Mouse (Mus musculus) forebrain, embryonic 11.5 days (tissue): ENCODE results near the gene Wdr45. TPM values are rescaled to one million over a fixed set of nuclear protein-coding genes. Genes with fewer than 3 reads are reported as not detected.
"Not testable (repeated sequence)": the region's sequence is repeated elsewhere in the genome, so short reads cannot be mapped to it uniquely, and the experiment has no call there.

Experiments used
- ATAC-seq: fragments of 200-750 bp; cut with Nextera tagmentation; replicated peaks from 2 replicates; pipeline ENCODE4 v1.8.0; 2017; ENCODE audit warnings: moderate TSS enrichment; ENCODE audit not compliant: low FRiP score
- DNase-seq: peaks from one replicate; pipeline ENCODE4 v3.0.0-alpha.2; 2017; ENCODE audit warnings: low spot score
- H3K27ac ChIP-seq: fragments of 300-500 bp; sonication (generic); 2 replicates; pipeline ENCODE4 v1.5.1; 2014; ENCODE audit warnings: low read depth, low read length
- H3K27me3 ChIP-seq: fragments of 300-500 bp; sonication (generic); 2 replicates; pipeline ENCODE4 v1.6.1; 2014; ENCODE audit warnings: mild to moderate bottlenecking, low read length, mixed read lengths; ENCODE audit not compliant: control insufficient read depth, insufficient read depth
- H3K36me3 ChIP-seq: fragments of 300-500 bp; sonication (generic); 2 replicates; pipeline ENCODE4 v1.6.1; 2014; ENCODE audit warnings: mild to moderate bottlenecking, low read length, moderate library complexity, mixed read lengths; ENCODE audit not compliant: control insufficient read depth, insufficient read depth
- H3K4me1 ChIP-seq: fragments of 300-500 bp; sonication (generic); replicated peaks from 2 replicates; pipeline ENCODE4 v1.6.1; 2014; ENCODE audit warnings: low read length, mixed read lengths; ENCODE audit not compliant: control insufficient read depth, insufficient read depth
- H3K4me2 ChIP-seq: fragments of 300-500 bp; sonication (generic); 2 replicates; pipeline ENCODE4 v1.6.1; 2014; ENCODE audit warnings: low read depth, mild to moderate bottlenecking, low read length, moderate library complexity, mixed read lengths; ENCODE audit not compliant: severe bottlenecking
- H3K4me3 ChIP-seq: fragments of 300-500 bp; sonication (generic); 2 replicates; pipeline ENCODE4 v1.5.1; 2014; ENCODE audit warnings: low read depth, low read length
- H3K9ac ChIP-seq: fragments of 300-500 bp; sonication (generic); 2 replicates; pipeline ENCODE4 v1.6.1; 2014; ENCODE audit warnings: low read length
- H3K9me3 ChIP-seq: fragments of 300-500 bp; sonication (generic); 2 replicates; pipeline ENCODE4 v1.6.1; 2016; ENCODE audit warnings: low read length, mixed read lengths; ENCODE audit not compliant: control insufficient read depth
- WGBS: fragments of 180-500 bp; shearing (Covaris S2); extraction: QIAGEN DNeasy Blood & Tissue Kit; methylation state at CpG from one replicate; pipeline ENCODE4 v1.1.7; 2014; 5-methylcytosine and 5-hydroxymethylcytosine counted together
- polyA plus RNA-seq: library from polyadenylated mRNA; unstranded; fragments of >200 nt; fragmentation: Nextera tagmentation; extraction: Ambion mirVana; gene quantifications from 2 replicates; pipeline ENCODE4 v1.2.1, GENCODE M21; 2014

Gene Wdr45
- polyA plus RNA-seq, 1 experiment from 2014 or later, result 17.2 TPM

DNA sequence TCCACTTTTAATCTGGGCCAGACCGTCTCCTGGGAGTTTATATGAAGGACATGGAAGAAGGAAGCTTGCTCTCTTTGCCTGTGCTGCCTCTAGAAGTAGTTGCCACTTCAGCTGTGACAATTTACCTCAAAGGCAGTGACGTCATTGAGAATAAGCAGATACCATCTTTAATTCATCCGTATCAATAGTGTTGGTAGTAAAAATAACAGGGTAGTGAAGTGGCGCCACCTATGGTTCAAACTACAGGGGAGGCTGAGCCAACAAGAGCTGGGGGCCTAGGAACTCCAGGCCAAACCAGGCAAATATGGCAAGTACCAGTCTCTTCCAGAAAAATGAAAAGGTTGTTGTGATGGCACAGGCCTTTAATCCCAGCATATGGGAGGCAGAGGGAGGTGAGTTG, 21.3 kb upstream of the Wdr45 start:
- WGBS, result 36% methylated on average over 4 of the region's 4 CpGs
- no peak overlapping the region for H3K4me3 ChIP-seq
- H3K9ac ChIP-seq, result no peak overlapping the region
- DNase-seq (no peak), ATAC-seq (no peak)
- no peaks in the 10 kb centered on the region for H3K9me3 ChIP-seq
- H3K4me2 ChIP-seq, result no peak overlapping the region
- H3K4me1 ChIP-seq, result no peaks in the 10 kb centered on the region; the same call in 1 of the 2 replicates
- no peaks in the 10 kb centered on the region for H3K27me3 ChIP-seq
- no peak overlapping the region for H3K27ac ChIP-seq
- no peaks in the 10 kb centered on the region for H3K36me3 ChIP-seq

DNA sequence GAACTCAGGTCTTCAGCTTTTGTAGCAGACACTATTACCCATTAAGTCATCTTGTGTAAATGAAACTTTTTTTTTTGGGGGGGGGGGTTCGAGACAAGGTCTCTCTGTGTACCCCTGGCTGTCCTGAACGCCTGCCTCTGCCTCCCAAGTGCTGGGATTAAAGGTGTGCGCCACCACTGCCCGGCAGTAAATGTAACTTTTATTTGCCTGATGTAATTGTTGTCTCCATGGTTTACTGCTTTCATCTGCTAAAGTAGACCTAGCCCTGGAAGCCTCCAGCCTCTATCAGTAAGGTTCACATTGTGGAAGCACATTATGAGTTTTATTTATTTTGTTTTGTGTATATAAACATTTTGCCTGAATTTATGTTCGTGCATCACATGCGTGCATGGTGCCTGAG, 17.6 kb upstream of the Wdr45 start:
- Histone ChIP-seq H3K36me3 (no peaks in the 10 kb centered on the region), H3K9me3 (no peaks in the 10 kb centered on the region), H3K4me2 (peak overlapping the region; percentile 21; the same call in 1 of the 2 replicates), H3K4me3 (no peak overlapping the region), H3K27ac (no peak overlapping the region), H3K27me3 (no peaks in the 10 kb centered on the region), H3K4me1 (no peaks in the 10 kb centered on the region; the same call in 1 of the 2 replicates), H3K9ac (no peak overlapping the region)
- ATAC-seq (peak; percentile 34), DNase-seq (no peak)
- WGBS, result 49% methylated on average over 6 of the region's 6 CpGs

DNA sequence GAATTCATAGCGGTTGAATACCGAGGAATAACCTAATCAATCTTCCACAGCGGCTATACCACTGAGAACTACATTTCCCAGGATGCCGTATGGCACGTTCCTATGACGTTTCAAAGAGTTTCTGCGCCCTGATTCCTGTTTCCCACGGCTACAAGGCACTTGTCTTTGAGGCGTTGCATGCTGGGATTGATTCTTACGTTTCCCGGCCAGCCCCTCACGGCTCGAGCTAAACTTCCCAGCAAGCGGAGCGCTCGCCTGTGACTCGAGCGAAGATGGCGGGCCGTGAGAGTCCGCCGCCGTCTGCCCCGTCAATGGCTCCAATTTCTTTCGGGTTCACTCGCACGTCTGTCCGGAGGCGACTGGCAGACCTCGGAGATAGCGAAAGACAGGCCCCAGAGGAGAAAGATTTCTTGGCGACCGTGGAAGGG, 17.2 kb upstream of the Wdr45 start, which contains the start of gene Gpkow:
TSS of gene Gpkow (plus strand) at position 178 of the 428 bp plus-strand sequence.
- H3K4me1 ChIP-seq, result no peaks in the 10 kb centered on the region; the same call in 1 of the 2 replicates
- H3K4me2 ChIP-seq, result peak within 1 kb of the TSS; percentile 58
- no peaks in the 10 kb centered on the region for H3K9me3 ChIP-seq
- H3K27ac ChIP-seq, result no peak within 1 kb of the TSS
- ATAC-seq (peak; percentile 94), DNase-seq (peak; percentile 84)
- H3K27me3 ChIP-seq, result no peaks in the 10 kb centered on the region
- H3K9ac ChIP-seq, result peak within 1 kb of the TSS; percentile 50
- H3K4me3 ChIP-seq, result peak within 1 kb of the TSS; percentile 49
- H3K36me3 ChIP-seq, result no peaks in the 10 kb centered on the region
- 12% methylated on average over 33 of the region's 33 CpGs for WGBS

DNA sequence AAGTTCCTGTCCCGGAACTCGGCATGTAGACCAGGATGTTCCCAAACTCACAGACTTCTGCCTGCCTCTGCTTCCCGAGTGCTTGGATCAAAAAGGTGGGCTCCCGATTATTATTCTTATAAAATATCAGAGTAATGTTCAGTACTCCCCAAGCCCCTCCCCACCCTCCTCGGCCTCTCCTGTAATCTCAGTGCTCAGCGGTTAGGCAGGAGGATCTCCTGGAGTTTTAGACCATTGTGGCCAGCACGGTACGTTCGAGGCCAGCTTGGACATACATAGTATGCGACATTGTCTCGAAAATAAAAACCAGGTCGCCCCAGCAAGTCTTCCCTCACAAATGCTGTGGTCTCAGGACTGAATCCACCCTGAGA, 384 bp upstream of the Wdr45 start:
- Histone ChIP-seq H3K4me2 (peak overlapping the region; percentile 43), H3K9ac (peak overlapping the region; percentile 32; the same call in 1 of the 2 replicates), H3K4me3 (peak overlapping the region; percentile 26)
- not testable (repeated sequence) for H3K36me3 ChIP-seq, H3K4me1 ChIP-seq, ATAC-seq, H3K27ac ChIP-seq, H3K9me3 ChIP-seq, DNase-seq, H3K27me3 ChIP-seq
- 31% methylated on average over 5 of the region's 12 CpGs for WGBS

DNA sequence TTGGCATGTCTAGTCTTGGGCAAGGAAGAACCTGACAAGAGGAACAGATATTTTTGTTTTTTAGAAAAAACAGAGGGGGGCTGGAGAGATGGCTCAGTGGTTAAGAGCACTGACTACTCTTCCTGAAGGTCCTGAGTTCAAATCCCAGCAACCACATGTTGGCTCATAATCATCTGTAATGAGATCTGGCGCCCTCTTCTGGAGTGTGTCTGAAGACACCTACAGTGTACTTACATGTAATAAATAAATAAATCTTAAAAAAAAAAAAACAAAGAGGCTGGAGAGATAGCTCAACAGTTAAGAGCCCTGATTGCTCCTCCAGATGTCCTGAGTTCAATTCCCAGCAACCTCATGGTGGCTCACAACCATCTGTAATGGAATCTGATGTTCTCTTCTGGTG, 1.9 kb downstream of the Wdr45 start:
- not testable (repeated sequence) for H3K27me3 ChIP-seq, H3K4me2 ChIP-seq, H3K4me1 ChIP-seq, H3K9ac ChIP-seq, ATAC-seq, H3K36me3 ChIP-seq, DNase-seq, H3K9me3 ChIP-seq, H3K4me3 ChIP-seq, H3K27ac ChIP-seq
- WGBS, result 38% methylated on average over 1 of the region's 1 CpGs

DNA sequence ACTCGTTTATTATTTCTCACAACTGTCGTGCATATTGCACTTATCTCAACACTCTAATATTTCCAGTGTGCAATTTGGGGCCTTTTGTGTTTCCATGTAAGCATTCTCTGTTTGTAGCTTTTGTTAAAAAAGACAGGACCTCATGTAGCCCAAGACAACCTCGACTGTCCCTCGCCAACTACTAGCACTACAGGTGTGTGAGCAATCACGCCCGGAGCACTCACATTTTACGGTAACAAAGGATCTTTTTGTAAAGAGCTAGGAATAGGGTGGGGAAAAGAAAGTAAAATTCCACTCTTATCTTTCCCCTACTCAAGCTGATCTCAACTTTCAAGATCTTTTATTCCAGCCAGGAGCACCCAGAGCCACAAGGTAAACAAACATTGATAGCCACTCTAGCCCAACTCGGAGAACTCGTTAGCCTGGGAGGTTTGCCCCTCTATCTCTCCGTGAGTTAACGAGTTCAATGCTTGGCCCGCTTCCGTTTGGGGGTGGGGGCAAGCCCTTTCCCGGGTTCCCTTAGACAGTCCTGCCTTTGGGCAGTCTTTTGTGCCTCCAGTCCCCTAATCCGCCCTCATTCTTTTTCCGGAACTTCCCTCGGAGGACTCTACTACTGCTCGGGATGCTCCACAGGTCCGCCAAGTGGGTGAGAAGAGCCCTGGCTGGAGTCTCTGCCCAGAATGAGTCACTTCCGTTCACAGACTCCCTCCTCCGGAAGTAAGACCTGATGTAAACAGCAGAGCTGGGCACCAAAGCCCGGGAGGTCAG, 7.6 kb downstream of the Wdr45 start, which contains the start of gene Gm45208:
TSS of gene Gm45208 (plus strand) at position 732 of the 768 bp plus-strand sequence.
- H3K27me3 ChIP-seq, result no peaks in the 10 kb centered on the region
- H3K36me3 ChIP-seq, result no peaks in the 10 kb centered on the region; the same call in 1 of the 2 replicates
- 23% methylated on average over 22 of the region's 22 CpGs for WGBS
- peak within 1 kb of the TSS; percentile 63 for H3K9ac ChIP-seq
- peak within 1 kb of the TSS; percentile 79 for H3K27ac ChIP-seq
- H3K4me3 ChIP-seq, result peak within 1 kb of the TSS; percentile 46
- no peaks in the 10 kb centered on the region for H3K9me3 ChIP-seq
- ATAC-seq (peak; percentile 82), DNase-seq (peak; percentile 72)
- H3K4me2 ChIP-seq, result peak within 1 kb of the TSS; percentile 57
- H3K4me1 ChIP-seq, result no peaks in the 10 kb centered on the region

DNA sequence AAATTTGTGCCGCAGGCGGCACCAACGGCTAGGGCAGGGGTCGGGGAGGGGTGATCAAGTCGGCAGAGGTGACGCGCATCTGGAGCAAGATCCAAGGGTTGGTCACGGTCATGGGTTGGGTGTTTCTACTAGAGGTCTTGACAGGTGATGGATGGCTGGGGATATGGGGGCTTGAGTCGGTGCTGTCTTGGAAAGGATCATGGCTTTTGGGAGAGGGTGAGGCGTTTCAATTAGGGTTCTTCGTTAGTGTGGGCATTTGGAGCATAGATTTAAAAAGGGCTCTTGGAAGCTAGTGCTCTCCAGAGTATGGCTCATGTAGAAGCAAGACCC, 8.1 kb downstream of the Wdr45 start:
- WGBS, result 24% methylated on average over 11 of the region's 11 CpGs
- 0 out of 2 replicates have a peak overlapping the region, but pooled peaks have one; percentile 79 for H3K27ac ChIP-seq

DNA sequence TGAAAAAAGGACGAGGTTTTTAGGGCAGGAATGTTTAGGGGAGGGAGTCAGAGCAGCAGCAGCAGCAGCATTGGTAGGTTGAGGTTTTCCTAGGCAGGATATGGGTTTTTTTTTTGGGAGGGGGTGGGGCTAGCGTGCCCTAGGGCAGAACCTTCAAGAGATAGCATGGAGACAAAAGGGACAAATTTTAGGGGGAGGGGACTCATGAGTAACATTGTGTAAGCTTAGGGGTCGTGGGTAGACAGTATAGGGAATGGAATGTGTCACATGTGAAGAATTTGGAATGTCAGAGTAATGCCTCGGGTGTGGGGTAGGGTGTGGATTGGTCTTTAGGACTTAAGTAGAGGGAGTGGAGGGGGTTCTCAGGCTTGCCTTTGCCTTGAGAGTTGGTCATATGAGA, 8.6 kb downstream of the Wdr45 start:
- Histone ChIP-seq H3K36me3 (no peaks in the 10 kb centered on the region; the same call in 1 of the 2 replicates), H3K27me3 (no peaks in the 10 kb centered on the region), H3K4me3 (peak overlapping the region; percentile 46), H3K27ac (no peak overlapping the region), H3K9ac (no peak overlapping the region), H3K9me3 (no peaks in the 10 kb centered on the region), H3K4me1 (no peaks in the 10 kb centered on the region), H3K4me2 (peak overlapping the region; percentile 57)
- no peak for ATAC-seq
- 39% methylated on average over 4 of the region's 4 CpGs for WGBS
- no peak for DNase-seq

More for the DNA sequence above, 8.1 kb downstream of the Wdr45 start:
- no peaks in the 10 kb centered on the region for H3K4me1 ChIP-seq
- H3K27me3 ChIP-seq, result no peaks in the 10 kb centered on the region
- H3K4me3 ChIP-seq, result peak overlapping the region; percentile 46
- H3K4me2 ChIP-seq, result peak overlapping the region; percentile 57
- no peaks in the 10 kb centered on the region for H3K9me3 ChIP-seq
- peak overlapping the region; percentile 63 for H3K9ac ChIP-seq
- ATAC-seq, result no peak
- DNase-seq, result no peak
- no peaks in the 10 kb centered on the region; the same call in 1 of the 2 replicates for H3K36me3 ChIP-seq
